Mouse (Mus musculus) midbrain, embryonic 14.5 days (tissue): ENCODE results near the gene Tchp. TPM values are rescaled to one million over a fixed set of nuclear protein-coding genes. Genes with fewer than 3 reads are reported as not detected.

ENCODE experiments used
- ATAC-seq: fragments of 200-750 bp; cut with Nextera tagmentation; 2 replicates; pipeline ENCODE4 v1.8.0; 2017; ENCODE audit warnings: moderate number of reproducible peaks, moderate library complexity; ENCODE audit not compliant: low FRiP score, low TSS enrichment
- DNase-seq: peaks from one replicate; pipeline ENCODE4 v3.0.0-alpha.2; 2015
- H3K27ac ChIP-seq: fragments of 300-500 bp; sonication (generic); replicated peaks from 2 replicates; pipeline ENCODE4 v1.5.1; 2014; ENCODE audit warnings: mild to moderate bottlenecking, low read depth, low read length, moderate library complexity
- H3K27me3 ChIP-seq: fragments of 300-500 bp; sonication (generic); 2 replicates; pipeline ENCODE4 v1.6.1; 2014; ENCODE audit warnings: low read length, control low read depth, mixed read lengths; ENCODE audit not compliant: control insufficient read depth, insufficient read depth
- H3K36me3 ChIP-seq: fragments of 300-500 bp; sonication (generic); 2 replicates; pipeline ENCODE4 v1.6.1; 2014; ENCODE audit warnings: low read length, control low read depth; ENCODE audit not compliant: control insufficient read depth, insufficient read depth
- H3K4me1 ChIP-seq: fragments of 300-500 bp; sonication (generic); 2 replicates; pipeline ENCODE4 v1.6.1; 2014; ENCODE audit warnings: mild to moderate bottlenecking, antibody characterized with exemption, low read length, control low read depth; ENCODE audit not compliant: control insufficient read depth, insufficient read depth
- H3K4me2 ChIP-seq: fragments of 300-500 bp; sonication (generic); 2 replicates; pipeline ENCODE4 v1.6.1; 2014; ENCODE audit warnings: mild to moderate bottlenecking, low read length, moderate library complexity
- H3K4me3 ChIP-seq: fragments of 300-500 bp; sonication (generic); replicated peaks from 2 replicates; pipeline ENCODE4 v1.5.1; 2014; ENCODE audit warnings: low read depth, low read length
- H3K9ac ChIP-seq: fragments of 300-500 bp; sonication (generic); replicated peaks from 2 replicates; pipeline ENCODE4 v1.6.1; 2014; ENCODE audit warnings: mild to moderate bottlenecking, low read length, moderate library complexity
- H3K9me3 ChIP-seq: fragments of 300-500 bp; sonication (generic); 2 replicates; pipeline ENCODE4 v1.6.1; 2016; ENCODE audit warnings: low read length, control low read depth, mixed read lengths; ENCODE audit not compliant: control insufficient read depth
- WGBS: fragments of 180-500 bp; shearing (Covaris S2); extraction: QIAGEN DNeasy Blood & Tissue Kit; methylation state at CpG from one replicate; pipeline ENCODE4 v1.1.7; 2014; 5-methylcytosine and 5-hydroxymethylcytosine counted together
- polyA plus RNA-seq: library from polyadenylated mRNA; unstranded; fragments of >200 nt; fragmentation: Nextera tagmentation; extraction: Ambion mirVana; gene quantifications from 2 replicates; pipeline ENCODE4 v1.2.1, GENCODE M21; 2014

The Tchp gene
- polyA plus RNA-seq, 1 experiment from 2014 or later, result 14.4 TPM

- DNase-seq (peak; percentile 36), ATAC-seq (no peak)
- Histone ChIP-seq H3K9me3 (no peaks in the 10 kb centered on the region), H3K27ac (no peak overlapping the region), H3K9ac (peak overlapping the region; percentile 87), H3K27me3 (no peaks in the 10 kb centered on the region), H3K4me1 (peaks cover 13% of the 10 kb centered on the region), H3K36me3 (no peaks in the 10 kb centered on the region), H3K4me3 (peak overlapping the region; percentile 76), H3K4me2 (peak overlapping the region; percentile 85)
- WGBS, result 18% methylated on average over 16 of the region's 16 CpGs
Measured at GRCm38 (mm10) chr5:114689700-114690366, 17.7 kb upstream of the Tchp start.

- WGBS, result 4% methylated on average over 74 of the region's 75 CpGs
- Histone ChIP-seq H3K4me1 (peaks cover 13% of the 10 kb centered on the region), H3K4me2 (peak within 1 kb of the TSS; percentile 85), H3K4me3 (peak within 1 kb of the TSS; percentile 76), H3K36me3 (no peaks in the 10 kb centered on the region), H3K9ac (peak within 1 kb of the TSS; percentile 87), H3K9me3 (no peaks in the 10 kb centered on the region), H3K27ac (0 out of 2 replicates have a peak within 1 kb of the TSS, but pooled peaks have one; percentile 20), H3K27me3 (no peaks in the 10 kb centered on the region)
- peak; percentile 97 for ATAC-seq
- DNase-seq, result peak; percentile 98
Measured at GRCm38 (mm10) chr5:114690633-114691567, 16.7 kb upstream of the Tchp start, which contains the start of gene Gltp. TSS of gene Gltp (minus strand) at chr5:114690984.

GRCm38 (mm10) chr5:114695775-114696174, 11.8 kb upstream of the Tchp start:
- Histone ChIP-seq H3K9ac (no peak overlapping the region), H3K4me1 (peaks cover 3% of the 10 kb centered on the region; the same call in 1 of the 2 replicates), H3K4me2 (no peak overlapping the region), H3K9me3 (no peaks in the 10 kb centered on the region), H3K4me3 (no peak overlapping the region), H3K36me3 (no peaks in the 10 kb centered on the region), H3K27me3 (no peaks in the 10 kb centered on the region), H3K27ac (no peak overlapping the region)
- WGBS, result 76% methylated on average over 5 of the region's 5 CpGs
- ATAC-seq (no peak), DNase-seq (no peak)

GRCm38 (mm10) chr5:114696939-114697338, 10.6 kb upstream of the Tchp start:
- no peaks in the 10 kb centered on the region for H3K9me3 ChIP-seq
- H3K4me1 ChIP-seq, result no peaks in the 10 kb centered on the region
- no peak overlapping the region for H3K9ac ChIP-seq
- H3K4me3 ChIP-seq, result no peak overlapping the region
- H3K4me2 ChIP-seq, result no peak overlapping the region
- ATAC-seq (no peak), DNase-seq (no peak)
- H3K27ac ChIP-seq, result no peak overlapping the region
- H3K27me3 ChIP-seq, result no peaks in the 10 kb centered on the region
- no peaks in the 10 kb centered on the region for H3K36me3 ChIP-seq
- WGBS, result 85% methylated on average over 17 of the region's 17 CpGs

GRCm38 (mm10) chr5:114698044-114698746, 9.4 kb upstream of the Tchp start:
- ATAC-seq (no peak), DNase-seq (peak; percentile 44)

GRCm38 (mm10) chr5:114699015-114699414, 8.5 kb upstream of the Tchp start:
- ATAC-seq (no peak), DNase-seq (no peak)
- Histone ChIP-seq H3K4me1 (no peaks in the 10 kb centered on the region), H3K9ac (no peak overlapping the region), H3K4me2 (no peak overlapping the region), H3K36me3 (no peaks in the 10 kb centered on the region), H3K27ac (no peak overlapping the region), H3K9me3 (no peaks in the 10 kb centered on the region), H3K4me3 (no peak overlapping the region), H3K27me3 (no peaks in the 10 kb centered on the region)
- WGBS, result 78% methylated on average over 7 of the region's 7 CpGs

More at GRCm38 (mm10) chr5:114698044-114698746, 9.4 kb upstream of the Tchp start:
- Histone ChIP-seq H3K27ac (no peak overlapping the region), H3K27me3 (no peaks in the 10 kb centered on the region), H3K4me2 (no peak overlapping the region), H3K9ac (no peak overlapping the region), H3K9me3 (no peaks in the 10 kb centered on the region), H3K4me3 (no peak overlapping the region), H3K36me3 (no peaks in the 10 kb centered on the region), H3K4me1 (no peaks in the 10 kb centered on the region)
- WGBS, result 85% methylated on average over 19 of the region's 19 CpGs

- Histone ChIP-seq H3K9ac (no peak overlapping the region), H3K27me3 (no peaks in the 10 kb centered on the region), H3K36me3 (no peaks in the 10 kb centered on the region), H3K4me2 (no peak overlapping the region), H3K9me3 (no peaks in the 10 kb centered on the region), H3K27ac (no peak overlapping the region), H3K4me1 (no peaks in the 10 kb centered on the region), H3K4me3 (no peak overlapping the region)
- ATAC-seq, result no peak
- WGBS, result 65% methylated on average over 14 of the region's 14 CpGs
- DNase-seq, result peak; percentile 50
Measured at GRCm38 (mm10) chr5:114702403-114703392, 4.9 kb upstream of the Tchp start.
